In genomic region chr1:97660687-97661405, GRCm38 (mm10) we compare ENCODE assay signal across 8 mouse cellular contexts. TPM values are rescaled to one million over a fixed set of nuclear protein-coding genes. Genes with fewer than 3 reads are reported as not detected.
A peak's percentile ranks its signal among the peaks of the same experiment; 100 is the strongest.
DNase-seq lines count a peak whose midpoint lies in the region; ATAC-seq and TF ChIP-seq lines count a peak whose summit lies in the region.

No protein-coding gene starts in this region.

- H3K9me3 ChIP-seq in forebrain, postnatal 0 days (ENCODE audit: low read length): no peaks in the 10 kb centered on the region

- H3K4me2 ChIP-seq in forebrain, postnatal 0 days (ENCODE audit: low read depth): peak overlapping the region; percentile 74

- H3K27ac ChIP-seq in forebrain, postnatal 0 days (ENCODE audit: low read depth, low read length): peak overlapping the region; percentile 98

- 1% methylated on average over 80 of the region's 93 CpGs for WGBS in forebrain, postnatal 0 days

- H3K36me3 ChIP-seq in forebrain, postnatal 0 days (ENCODE audit: insufficient read depth): no peaks in the 10 kb centered on the region

- H3K4me3 ChIP-seq in forebrain, postnatal 0 days (ENCODE audit: low read depth, low read length): peak overlapping the region; percentile 88

- peak; percentile 19 for ATAC-seq in forebrain, postnatal 0 days

- peak overlapping the region; percentile 83 for H3K9ac ChIP-seq in forebrain, postnatal 0 days

- peak; percentile 48; the same call in 1 of the 2 replicates for TF ChIP-seq CTCF in forebrain, postnatal 0 days (IDR thresholded peaks at IDR 0.05; ENCODE audit: low read depth)

- H3K4me1 ChIP-seq in forebrain, postnatal 0 days (ENCODE audit: insufficient read depth): peaks cover 20% of the 10 kb centered on the region

- DNase-seq in MEL-GATA-1-ER (ENCODE audit: extremely low read depth, low read depth): peak; percentile 63
- DNase-seq in cerebellum, adult 18-20 months: peak; percentile 78 to 81
- DNase-seq in forebrain, postnatal 0 days: peak; percentile 81
- DNase-seq in heart, postnatal 4 days: peak; percentile 68
- peak; percentile 75 to 79 for DNase-seq in layer of hippocampus, postnatal 10 days (ENCODE audit: low spot score in 2 of 2)
- DNase-seq in lung, postnatal 10 days: peak; percentile 84
- peak; percentile 73 for DNase-seq in retina, embryonic 14.5 days (ENCODE audit: low spot score)
- peak; percentile 65 to 73 for DNase-seq in thymus, postnatal 36 days

- H3K27me3 ChIP-seq in forebrain, postnatal 0 days (ENCODE audit: insufficient read depth, low read length): no peaks in the 10 kb centered on the region

RNA-seq across cellular contexts. Expression of gene D1Ertd622e, which starts 1.0 kb away (rescaled TPM):
- total RNA-seq in forebrain, postnatal 0 days (2014; rRNA removed): 30.1 and 48.7 TPM in 2 replicates
- 59.2 and 60.0 TPM in 2 replicates for polyA plus RNA-seq in forebrain, postnatal 0 days (2015; fragmentation: Nextera tagmentation; extraction: Ambion mirVana)
- 1 to 10 TPM; 7.9 to 9.0 TPM for total RNA-seq in heart, postnatal 4 days (2021)
- 10 to 100 TPM; 40.8 to 46.7 TPM for total RNA-seq in layer of hippocampus, postnatal 10 days (2021)

Comparison
In these comparisons a context has a peak if more than half of its experiments do, and no peak if none do; other contexts are left out.
1. Peak in every context shown above with its lines: DNase-seq, ATAC-seq, H3K4me3 ChIP-seq and H3K27ac ChIP-seq.